Mouse (Mus musculus): ENCODE results near the gene Ppp2r5d.

Ppp2r5d gene

DNA sequence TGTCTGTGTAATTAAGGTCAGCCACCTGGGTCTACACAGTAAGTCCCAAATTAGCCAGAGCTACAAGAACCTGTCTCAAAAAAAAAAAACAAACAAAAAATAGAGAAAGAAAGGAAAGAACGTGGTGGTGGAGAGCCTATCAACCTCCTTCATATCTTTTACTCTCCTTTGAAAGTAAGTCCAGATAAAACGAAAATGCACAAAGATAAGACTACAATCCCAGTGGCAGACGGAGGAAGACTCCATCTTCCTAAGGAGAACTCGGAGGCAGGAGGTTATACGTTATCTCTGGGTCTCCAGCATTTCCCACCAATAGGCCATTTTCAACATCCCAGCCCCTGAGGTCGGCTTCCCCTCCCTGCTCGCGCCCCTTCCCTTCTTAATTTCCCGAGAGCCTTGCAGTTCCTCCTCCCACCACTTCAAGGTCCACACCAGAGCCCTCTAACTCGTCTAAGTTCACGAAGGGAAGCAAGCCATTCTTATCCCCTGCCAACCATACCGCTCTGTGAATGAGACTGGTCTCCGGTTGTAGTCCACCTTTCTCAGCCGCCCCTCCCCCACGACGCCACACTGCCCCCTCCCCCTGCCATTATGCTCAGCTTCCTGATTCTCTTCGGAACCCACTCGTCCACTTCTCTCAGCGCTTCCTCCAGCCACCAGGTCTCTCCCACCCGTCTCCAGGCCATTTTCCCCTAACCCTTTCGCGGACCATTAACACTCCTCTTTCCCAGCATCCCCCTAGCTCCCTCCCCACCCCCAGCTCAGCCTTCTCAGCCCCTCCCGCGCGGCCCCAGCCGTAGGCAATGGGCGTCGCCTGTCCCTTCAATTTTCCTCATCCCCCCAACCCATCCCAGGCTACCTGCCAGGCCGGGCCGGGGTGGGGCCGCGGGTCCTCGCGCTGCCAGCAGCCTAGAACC is 24.8 kb downstream of the Ppp2r5d start:
- peak; percentile 43 to 44 for DNase-seq

DNA sequence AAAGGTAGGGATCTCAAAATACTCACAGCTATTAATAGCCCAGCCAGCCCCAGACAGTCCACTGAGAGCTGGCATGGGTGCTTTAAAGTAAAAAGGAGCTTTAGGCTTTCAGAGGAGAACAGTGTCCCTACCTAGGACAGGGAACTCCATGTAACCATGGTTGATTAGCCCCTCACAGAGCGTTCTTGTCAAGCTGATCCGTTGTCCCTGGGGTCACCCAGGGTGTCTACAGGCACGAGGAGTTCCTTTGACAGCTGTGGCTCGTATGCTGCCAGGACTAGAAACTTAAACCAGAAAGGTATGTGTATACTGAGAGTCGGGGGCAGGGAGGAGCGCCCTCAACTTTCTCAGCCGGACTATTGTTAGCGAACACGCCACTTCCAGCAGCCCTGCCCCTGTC is 26.0 kb downstream of the Ppp2r5d start:
- no peak for DNase-seq

DNA sequence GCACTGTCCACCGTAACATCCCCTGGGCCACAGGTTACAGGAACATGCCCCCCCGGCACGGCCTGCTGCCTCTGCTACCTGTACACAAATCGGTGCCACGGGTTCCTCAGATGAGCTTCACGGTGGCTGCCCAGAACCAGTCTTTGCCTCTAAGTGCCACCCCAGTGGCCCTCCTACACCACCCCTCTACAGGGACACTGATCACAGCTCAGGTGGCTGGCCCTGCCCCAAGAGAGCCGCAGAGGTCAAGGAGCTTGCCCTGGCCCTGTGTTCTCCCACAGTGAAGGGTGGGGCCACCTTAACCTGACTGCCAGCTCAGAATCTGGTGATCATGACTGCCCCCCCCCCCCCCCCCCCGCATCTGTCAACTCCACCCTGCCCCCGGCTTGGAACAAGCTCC is 26.5 kb downstream of the Ppp2r5d start, which contains the start of gene Mea1:
Gene Mea1, plus strand, starts transcription at position 378 of the 400 bp plus-strand sequence.
- DNase-seq: peak; percentile 82 to 87

DNA sequence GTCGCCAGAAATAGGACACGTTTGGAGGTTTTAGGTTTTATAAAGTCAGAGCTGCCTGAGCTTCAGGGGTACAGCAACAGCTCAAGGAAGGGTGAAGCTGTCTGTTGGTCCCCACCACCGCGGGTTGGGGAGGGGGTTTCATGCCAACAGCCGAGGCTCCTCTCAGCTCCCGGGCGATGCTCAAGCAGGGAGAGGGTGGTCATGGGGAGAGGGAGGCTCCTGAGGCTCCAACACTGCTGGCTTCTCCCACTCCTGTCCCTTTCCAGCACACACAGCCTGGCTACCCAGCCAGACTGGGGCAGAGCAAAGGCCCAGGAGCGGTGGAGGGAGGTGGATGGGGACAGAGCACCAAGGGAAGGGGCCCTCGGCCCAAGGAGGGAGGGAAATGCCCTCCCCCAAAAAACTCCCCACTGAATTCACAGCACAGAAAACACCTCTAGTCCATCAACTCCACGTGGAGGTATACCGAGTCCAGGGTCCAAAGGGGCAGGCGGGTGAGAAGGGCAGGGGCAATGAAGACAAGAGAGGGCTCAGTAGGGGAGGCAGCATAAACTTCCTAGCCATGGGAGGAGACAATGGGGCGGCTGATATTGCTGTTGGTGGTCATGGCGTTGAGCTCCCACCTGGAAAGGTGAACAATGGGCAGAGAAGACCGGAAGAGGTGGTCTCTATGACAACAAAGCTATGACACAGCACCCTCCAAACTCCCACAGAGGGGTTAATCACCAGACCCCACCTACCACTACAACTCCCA is 30.2 kb downstream of the Ppp2r5d start:
- DNase-seq: no peak

DNA sequence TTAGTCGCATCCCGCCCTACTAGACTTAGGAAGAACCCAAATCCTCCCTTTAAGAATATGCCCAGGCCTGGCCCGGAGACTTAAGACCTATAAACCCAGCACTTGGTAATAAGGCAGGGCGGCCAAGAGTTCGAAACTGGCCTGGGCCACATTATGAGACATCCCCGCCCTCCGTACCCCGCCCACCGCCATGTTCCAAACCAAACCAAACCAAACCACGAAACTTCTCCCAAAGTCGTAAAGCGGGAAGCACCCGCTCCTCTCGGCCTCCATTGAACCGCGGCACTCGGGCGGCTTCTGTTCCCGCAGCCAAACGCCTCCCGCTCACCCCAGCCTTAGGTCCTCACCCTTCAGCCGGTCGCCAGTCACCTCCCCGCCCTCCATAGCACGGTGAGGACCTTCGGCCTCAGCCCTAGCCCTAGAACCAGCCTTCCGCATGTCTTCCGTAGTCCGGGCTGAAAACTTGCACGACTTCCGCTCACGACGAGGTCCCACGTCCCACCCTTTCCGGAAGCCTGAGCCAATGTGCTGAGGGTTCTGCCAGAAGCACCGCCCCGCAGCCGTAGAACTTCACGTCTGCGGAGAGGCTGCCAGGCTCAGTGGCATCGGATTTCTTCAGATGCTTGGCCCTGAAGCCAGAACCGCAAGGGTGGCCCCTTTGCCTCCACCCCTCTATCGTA is 30.9 kb downstream of the Ppp2r5d start, which contains the start of gene Rrp36:
Gene Rrp36, minus strand, starts transcription at position 503 of the 680 bp plus-strand sequence.
- peak; percentile 94 for DNase-seq

DNA sequence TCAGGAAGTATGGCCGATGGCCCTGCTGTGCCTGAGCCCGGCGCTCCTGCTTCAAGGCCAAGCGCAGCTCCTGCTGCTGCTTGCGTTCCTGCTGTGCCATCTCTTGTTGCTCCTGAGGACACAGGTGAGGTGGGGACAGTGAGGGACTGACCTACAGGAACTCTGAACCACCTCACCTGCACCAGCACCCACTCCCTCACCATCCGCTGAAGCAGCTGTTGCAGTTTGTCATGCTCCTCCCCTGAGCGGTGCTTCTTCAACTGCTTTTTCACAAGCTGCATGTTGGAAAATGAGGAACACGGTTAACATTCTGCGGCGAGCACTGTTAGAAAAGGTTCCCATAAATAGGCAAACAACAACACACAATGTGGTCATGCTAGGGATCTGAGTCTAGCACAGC is 35.0 kb downstream of the Ppp2r5d start:
- DNase-seq: no peak

DNA sequence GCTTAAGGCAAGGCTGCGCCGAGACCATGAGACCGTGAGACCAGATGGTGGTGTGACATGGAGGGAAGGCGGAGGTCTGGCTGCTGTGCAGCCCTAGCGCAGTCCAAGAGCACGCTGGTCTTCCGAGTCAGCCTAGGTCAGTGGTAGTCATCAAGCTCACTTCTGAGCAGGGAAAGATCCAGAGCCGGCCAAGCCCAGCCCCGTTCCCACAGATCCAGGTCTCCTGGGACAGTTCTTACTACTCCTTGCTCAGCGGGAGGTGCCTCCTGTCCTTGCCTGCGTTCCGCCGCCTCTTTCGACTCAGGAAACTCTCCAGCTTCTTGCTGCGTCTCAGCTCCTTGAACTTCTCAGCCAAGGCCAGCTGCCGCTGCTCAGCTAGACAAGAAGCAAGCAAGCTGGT is 37.2 kb downstream of the Ppp2r5d start:
- no peak for DNase-seq

DNA sequence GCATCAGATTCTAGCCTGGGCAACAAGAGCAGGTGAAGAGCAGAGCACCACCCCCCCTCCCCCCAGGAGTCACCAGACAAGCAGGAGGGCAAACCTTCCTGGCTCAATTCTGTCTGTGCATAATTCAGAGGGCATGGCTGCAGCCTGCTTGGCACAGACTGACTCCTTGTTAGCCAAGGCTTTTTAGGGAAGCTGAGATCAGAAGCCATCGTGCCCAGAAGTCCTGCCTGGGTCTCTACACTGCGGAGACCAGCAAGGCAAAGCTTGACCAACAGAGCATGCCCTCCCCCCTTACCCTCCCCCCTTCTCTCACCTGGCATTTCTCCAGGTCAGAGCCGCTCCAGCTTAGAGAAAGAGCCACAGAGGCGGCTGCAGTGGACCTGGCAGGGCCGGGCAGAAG is 42.2 kb downstream of the Ppp2r5d start:
- DNase-seq: no peak

DNA sequence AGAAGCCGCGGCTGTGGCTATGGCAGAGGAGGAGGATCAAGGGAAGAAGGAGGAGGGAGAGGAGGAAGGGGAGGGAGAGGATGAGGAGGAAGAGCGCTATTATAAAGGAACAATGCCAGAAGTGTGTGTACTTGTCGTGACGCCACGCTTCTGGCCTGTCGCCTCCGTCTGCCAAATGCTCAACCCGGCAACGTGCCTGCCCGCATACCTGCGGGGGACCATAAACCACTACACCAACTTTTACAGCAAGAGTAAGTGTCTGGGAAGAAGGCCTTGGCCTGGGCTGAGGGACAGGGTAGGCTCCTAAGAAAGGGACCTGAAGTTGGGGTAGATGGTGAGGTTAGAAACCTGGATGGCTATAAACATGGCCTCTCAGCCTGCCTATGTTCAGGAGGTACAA is 42.9 kb downstream of the Ppp2r5d start:
- no peak for DNase-seq

DNA sequence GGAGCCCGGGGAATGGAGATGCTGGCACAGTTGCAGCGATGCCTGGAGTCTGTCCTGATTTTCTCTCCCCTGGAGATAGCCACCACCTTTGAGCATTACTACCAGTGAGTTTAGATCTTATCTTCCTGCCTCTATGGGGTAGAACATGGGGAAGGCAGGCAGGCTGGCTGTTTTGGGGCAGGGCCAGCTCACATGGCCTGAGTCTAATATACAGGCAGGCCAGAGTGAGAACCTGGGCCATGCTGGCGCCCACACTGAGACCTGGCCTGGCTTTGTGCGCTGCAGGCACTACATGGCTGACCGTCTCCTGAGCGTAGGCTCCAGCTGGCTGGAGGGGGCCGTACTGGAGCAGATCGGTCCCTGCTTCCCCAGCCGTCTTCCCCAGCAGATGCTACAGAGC is 43.6 kb downstream of the Ppp2r5d start:
- DNase-seq: no peak

DNA sequence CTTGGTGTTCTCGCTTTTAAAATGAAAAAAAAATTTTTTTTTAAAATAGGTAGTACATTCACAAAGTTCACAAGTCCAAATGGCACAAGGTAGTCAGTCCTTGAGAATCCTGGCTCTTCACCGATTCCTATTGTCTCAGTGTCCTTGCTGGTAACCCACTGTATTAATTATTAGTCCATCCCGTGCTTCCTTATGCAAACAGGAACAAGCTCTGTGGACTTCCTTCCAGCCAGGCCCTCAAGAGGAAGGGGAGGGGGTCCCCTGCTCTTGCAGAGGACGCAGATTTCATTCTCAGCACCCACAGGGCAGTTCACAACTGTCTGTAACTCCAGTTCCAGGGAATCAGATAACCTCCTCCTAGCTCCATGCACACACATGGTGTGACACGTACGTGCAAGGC is 48.9 kb downstream of the Ppp2r5d start:
- DNase-seq: no peak

DNA sequence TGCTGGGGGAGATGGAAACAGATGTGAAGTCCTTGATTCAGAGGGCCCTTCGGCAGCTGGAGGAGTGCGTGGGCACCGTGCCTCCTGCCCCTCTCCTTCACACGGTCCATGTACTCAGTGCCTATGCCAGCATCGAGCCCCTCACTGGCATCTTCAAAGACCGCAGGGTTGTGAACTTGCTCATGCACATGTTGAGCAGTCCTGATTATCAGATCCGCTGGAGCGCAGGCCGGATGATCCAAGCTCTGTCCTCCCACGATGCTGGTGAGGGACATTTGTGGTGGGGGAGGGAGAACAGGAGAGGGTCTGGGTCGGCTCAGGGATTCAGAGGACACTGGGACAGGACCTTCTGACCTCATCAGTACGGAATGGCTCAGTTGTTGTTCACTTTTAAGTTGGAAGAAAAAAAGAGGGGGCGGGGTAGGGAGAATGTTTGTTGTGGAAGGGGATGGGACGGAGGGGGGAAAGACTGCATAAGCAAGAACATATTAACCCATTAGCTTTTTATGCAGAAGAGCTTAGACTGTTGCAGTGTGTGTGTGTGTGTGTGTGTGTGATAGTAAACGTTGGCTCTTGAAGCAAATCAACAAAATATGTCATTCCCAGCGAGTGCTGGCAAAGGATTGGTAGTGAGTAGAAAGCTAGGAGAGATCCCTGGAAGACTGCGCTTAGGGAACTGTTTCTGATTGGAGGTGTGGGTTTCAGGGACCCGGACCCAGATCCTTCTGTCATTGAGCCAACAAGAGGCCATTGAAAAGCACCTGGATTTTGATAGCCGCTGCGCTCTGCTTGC is 53.0 kb downstream of the Ppp2r5d start:
- no peak for DNase-seq

DNA sequence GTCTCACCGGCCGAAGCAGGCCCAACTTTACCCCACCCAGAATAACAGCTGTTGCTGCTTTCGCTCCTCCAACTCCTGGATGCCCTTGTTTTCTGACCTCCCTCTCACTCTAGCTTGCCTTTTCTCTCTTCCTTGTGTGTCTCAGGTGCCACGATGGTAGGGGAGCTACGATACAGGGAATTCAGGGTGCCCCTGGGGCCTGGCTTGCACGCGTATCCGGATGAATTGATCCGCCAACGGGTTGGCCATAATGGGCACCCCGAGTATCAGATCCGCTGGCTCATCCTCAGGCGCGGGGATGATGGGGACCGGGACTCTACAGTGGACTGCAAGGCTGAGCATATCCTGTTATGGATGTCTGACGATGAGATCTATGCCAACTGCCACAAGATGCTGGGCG is 53.6 kb downstream of the Ppp2r5d start:
- no peak for DNase-seq

DNA sequence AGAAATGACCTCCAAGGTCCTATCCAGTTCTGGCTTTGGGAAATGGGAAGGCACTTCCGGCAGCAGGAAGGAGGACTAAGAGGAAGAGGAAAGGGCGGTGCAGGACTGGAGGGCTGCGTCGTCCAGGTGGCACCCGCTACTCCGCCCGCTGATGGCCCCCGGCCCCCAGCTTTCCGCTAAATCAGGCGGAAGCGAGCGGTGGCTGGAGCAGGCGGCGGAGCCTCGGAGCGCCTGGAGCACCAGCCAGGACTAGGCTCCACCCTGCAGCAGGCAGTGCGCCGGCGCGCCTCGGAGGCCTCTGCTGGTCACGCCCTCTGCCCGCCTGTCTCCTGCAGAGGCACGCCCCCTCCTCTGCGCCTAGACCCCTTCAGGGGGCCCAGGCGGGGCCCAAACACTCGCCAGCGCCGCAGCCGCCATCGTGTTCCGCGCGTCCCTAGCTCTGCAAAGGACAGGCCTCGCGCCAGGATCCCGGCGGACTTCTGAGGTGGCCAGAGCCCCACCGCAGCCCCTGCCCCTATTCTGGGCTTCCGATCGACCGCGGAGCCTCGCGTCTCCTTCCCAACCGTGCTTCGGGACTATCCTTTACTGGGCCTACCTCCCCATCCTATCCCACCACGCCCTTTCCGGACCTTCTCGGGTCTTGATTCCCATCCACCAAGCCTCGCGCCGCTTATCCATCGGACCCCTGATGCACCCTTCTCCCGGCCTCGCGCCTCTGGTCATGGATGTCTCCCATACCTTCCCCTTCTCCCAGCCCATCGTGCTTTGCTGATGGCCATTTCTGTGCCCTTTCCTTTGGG is 54.5 kb downstream of the Ppp2r5d start, which contains the start of gene Cul7:
Gene Cul7, plus strand, starts transcription at position 106 of the 800 bp plus-strand sequence.
- peak; percentile 92 to 94 for DNase-seq

DNA sequence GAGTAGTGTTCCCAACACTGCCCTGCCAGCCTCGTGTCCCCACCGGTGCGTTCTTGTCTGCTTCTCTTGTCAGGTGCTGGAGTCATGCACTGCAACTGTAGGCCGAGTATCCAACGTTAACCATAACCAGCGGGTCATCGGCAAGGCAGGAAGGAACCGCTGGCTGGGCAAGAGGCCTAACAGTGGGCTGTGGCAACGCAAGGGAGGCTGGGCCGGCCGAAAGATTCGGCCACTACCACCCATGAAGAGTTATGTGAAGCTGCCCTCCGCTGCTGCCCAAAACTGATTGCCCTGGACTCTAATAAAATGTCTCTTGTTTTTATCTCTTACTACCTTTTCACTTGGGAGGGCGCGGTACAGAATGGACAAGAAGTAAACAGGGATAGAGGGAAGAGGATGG is 55.1 kb downstream of the Ppp2r5d start:
- no peak for DNase-seq

DNA sequence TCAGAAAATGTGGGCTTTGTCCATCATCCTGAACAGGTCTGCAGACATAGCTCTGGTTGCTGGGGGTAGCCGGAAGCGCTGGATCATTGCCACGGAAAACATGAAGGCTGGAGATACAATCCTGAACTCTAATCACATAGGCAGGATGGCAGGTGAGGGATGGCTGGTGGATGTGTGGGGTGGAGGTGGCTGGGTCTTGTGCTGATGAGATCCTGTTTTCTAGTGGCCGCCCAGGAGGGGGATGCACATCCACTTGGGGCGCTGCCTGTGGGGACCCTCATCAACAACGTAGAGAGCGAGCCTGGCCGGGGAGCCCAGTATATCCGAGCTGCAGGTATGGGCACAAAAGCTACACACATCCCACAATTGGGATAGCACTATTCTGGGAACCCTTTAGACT is 56.5 kb downstream of the Ppp2r5d start:
- no peak for DNase-seq

DNA sequence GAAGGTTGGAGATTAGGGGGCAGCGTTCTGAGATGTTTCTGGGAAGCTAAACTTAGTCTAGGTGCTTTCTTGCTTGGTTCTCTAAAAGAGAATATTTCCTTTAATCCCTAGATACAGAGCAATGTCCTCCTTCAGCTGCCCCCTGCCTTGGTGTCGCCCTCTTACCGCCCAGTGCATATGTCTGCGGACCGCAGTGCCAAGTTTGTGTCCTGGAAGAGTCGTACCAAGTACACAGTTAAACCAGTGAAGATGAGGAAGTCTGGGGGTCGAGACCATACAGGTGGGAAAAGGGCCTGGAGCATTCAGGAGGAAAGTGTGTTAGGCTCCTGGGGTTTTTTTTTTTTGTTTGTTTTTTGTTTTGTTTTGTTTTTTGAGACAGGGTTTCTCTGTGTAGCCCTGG is 57.6 kb downstream of the Ppp2r5d start:
- no peak for DNase-seq

DNA sequence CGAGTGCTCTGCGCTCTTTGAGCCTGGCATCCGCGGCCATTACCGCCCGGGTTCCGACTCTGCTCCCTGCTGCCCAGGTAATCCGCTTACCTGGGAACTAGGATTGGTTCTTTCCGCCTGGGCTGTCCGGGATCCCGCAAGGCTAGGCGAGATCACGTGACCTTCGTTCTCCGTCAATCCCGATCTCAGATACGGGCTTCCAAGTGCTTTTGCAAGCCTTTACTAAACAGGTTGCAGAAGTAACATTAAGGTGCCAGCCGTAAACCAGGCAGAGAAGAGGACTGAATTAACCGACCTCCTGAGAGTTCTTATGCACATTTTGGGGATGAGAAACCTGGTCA is 58.6 kb downstream of the Ppp2r5d start:
- DNase-seq: no peak

DNA sequence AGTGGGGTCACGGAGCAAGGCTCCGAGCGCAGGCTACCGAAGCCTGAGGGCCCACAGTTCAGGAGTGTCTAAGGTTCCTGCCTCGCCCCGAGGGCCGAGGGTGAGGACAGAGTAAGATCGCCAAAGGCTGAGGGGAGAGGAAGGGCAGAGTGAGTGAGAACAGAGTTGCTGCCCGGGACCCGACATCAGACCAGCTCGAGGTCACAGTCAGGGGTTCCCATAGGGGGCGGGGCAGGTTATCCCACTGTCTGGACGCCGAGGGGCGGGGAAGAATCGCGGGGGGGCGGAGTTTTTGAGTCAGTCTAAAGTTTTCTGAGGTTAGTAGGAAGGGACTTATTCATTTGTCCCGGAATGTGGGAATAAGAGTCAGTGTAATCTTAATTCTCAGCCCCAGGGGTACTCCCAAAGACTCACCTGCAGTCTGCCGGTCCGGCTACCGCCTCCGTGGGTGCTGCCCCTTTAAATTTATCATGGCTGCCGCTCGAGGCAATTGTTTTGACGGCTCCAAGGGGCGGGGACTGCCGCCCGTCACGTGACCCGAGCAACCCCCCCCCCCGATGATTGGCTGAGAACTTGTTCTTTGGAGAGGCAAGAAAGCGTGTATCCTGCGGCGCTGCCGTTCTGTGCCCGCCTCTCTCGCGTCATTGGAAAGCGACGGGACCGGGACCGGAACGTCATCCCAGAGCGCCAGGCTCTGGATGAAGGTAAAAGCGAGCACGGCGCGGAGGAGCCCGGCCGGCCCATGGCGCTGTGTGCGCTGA is 59.2 kb downstream of the Ppp2r5d start, which contains the start of the genes Klc4 and Mrpl2:
Gene Klc4, minus strand, starts transcription at position 462 of the 761 bp plus-strand sequence.
Gene Mrpl2, plus strand, starts transcription at position 669 of the 761 bp plus-strand sequence.
- DNase-seq: peak; percentile 98 to 99

DNA sequence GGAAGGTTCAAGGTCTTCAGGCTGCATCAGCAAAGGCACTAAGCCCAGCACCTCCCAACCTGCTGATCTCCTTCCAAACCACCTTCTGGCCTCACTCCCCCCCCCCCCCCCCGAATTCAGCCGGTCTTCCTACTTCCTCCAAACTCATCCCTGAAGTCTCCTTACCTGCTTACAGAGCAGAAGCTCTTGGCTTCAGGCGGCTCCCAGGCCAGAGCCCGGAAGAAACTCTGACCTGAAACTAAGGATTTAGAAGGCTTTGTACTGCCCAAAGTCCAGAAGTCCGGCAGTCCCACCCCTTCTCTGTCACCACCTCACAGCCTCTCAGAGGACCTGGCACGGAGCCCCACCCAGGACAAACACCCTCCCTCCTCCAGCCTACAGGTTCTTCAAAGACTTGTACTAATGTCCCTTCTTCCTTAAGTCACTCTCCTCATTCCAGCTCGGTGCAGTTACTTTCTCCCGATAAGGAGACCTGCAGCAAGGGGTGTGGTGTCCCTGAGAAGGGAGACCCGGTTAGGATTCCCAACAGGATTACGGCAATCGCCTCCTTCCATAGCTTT is 59.9 kb downstream of the Ppp2r5d start:
- peak; percentile 87 to 90 for DNase-seq

Measured in lung, adult 18-20 months (tissue).